Mouse (Mus musculus) thymus, postnatal 14 days (tissue): Measurements from ENCODE around the gene Rptor.

Source experiments
- DNase-seq: peaks from one replicate; pipeline ENCODE4 v3.0.0; 2021

The Rptor gene

GRCm38 (mm10) chr11:119602763-119603526 lies at the start of gene Rptor:
TSS of gene Rptor (plus strand) at chr11:119602905.
- peak; percentile 97 for DNase-seq

GRCm38 (mm10) chr11:119554706-119555105 lies 48.0 kb upstream of the Rptor start:
- DNase-seq = no peak

GRCm38 (mm10) chr11:119555170-119555569 lies 47.5 kb upstream of the Rptor start:
- DNase-seq = no peak

- no peak for DNase-seq
These were observed 44.5 kb upstream of the Rptor start for GRCm38 (mm10) chr11:119557940-119558869.

- no peak for DNase-seq
These were observed 43.7 kb upstream of the Rptor start for GRCm38 (mm10) chr11:119558870-119559610.

- DNase-seq = no peak
These were observed 40.4 kb upstream of the Rptor start for GRCm38 (mm10) chr11:119562286-119562685.

GRCm38 (mm10) chr11:119563166-119563565 lies 39.5 kb upstream of the Rptor start:
- DNase-seq = no peak

- no peak for DNase-seq
These were observed 38.3 kb upstream of the Rptor start for GRCm38 (mm10) chr11:119564383-119564782.

GRCm38 (mm10) chr11:119565021-119565420 lies 37.7 kb upstream of the Rptor start:
- no peak for DNase-seq

GRCm38 (mm10) chr11:119565684-119566083 lies 37.0 kb upstream of the Rptor start:
- DNase-seq = no peak

GRCm38 (mm10) chr11:119566188-119566587 lies 36.5 kb upstream of the Rptor start:
- no peak for DNase-seq

- DNase-seq = no peak
These were observed 30.2 kb upstream of the Rptor start for GRCm38 (mm10) chr11:119572316-119573010.

GRCm38 (mm10) chr11:119576855-119577254 lies 25.9 kb upstream of the Rptor start:
- DNase-seq = no peak

GRCm38 (mm10) chr11:119577721-119578120 lies 25.0 kb upstream of the Rptor start:
- no peak for DNase-seq

GRCm38 (mm10) chr11:119586511-119586910 lies 16.2 kb upstream of the Rptor start:
- no peak for DNase-seq

- peak; percentile 28 for DNase-seq
These were observed 15.6 kb upstream of the Rptor start for GRCm38 (mm10) chr11:119587112-119587511.

- DNase-seq = no peak
These were observed 13.5 kb upstream of the Rptor start for GRCm38 (mm10) chr11:119589242-119589641.

GRCm38 (mm10) chr11:119593966-119594365 lies 8.7 kb upstream of the Rptor start:
- peak; percentile 21 for DNase-seq

GRCm38 (mm10) chr11:119598856-119599255 lies 3.8 kb upstream of the Rptor start:
- DNase-seq = no peak

- no peak for DNase-seq
These were observed 2.4 kb upstream of the Rptor start for GRCm38 (mm10) chr11:119600286-119600685.

- no peak for DNase-seq
These were observed 466 bp upstream of the Rptor start for GRCm38 (mm10) chr11:119602177-119602700.

- DNase-seq = no peak
These were observed 811 bp downstream of the Rptor start for GRCm38 (mm10) chr11:119603527-119603905.
